Mouse (Mus musculus): Measurements from ENCODE around the gene Gm20906. TPM values are rescaled to one million over a fixed set of nuclear protein-coding genes. Genes with fewer than 3 reads are reported as not detected.
"Not testable (repeated sequence)": the region's sequence is repeated elsewhere in the genome, so short reads cannot be mapped to it uniquely, and the experiment has no call there.

Gene Gm20906
- polyA plus RNA-seq (2012; rRNA removed) = not detected in 2 replicates

DNA sequence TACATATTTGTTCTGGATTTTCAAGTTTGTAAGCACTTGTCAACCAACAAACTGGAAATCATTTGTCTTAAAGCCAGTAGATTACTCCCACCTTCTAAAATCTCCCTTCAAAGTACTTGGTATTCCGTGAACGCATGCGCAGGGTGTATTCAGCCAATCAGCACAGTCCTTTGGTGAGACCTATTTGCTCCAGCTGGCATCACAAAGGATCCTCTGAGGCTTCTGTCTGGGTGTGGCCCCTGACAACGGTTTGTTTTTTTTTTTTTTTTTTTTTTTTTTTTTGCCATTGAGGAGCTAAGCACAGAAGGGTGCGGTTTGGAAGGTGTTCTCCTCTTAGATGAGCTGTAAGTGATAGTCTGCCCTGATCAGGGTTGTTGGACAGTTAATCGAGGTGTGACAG, at the start of gene Gm20906:
Gm20906 (plus strand) TSS at position 301 of the 400 bp plus-strand sequence.
- not testable (repeated sequence) for DNase-seq (ENCODE audit: extremely low spot score in 1 of 2, low spot score in 1 of 2)
